ENCODE assay signal across 23 mouse cellular contexts in genomic region chr5:105461076-105461475, GRCm38 (mm10).
"Had no signal": no experiment of that assay in that cellular context is flagged by ENCODE, and none has a peak within 500 bp of the region (broad histone marks: within the 10 kb centered on the region; RNA-seq: fewer than 3 reads in every experiment).

No protein-coding gene starts in this region.

- H3K27me3 ChIP-seq: heart, embryonic 13.5 days; heart, embryonic 15.5 days; hindbrain, embryonic 12.5 days; limb, embryonic 13.5 days; limb, embryonic 15.5 days; liver, embryonic 12.5 days had no signal

- H3K4me2 ChIP-seq: heart, embryonic 11.5 days; heart, embryonic 13.5 days; heart, embryonic 15.5 days; hindbrain, embryonic 12.5 days; hindbrain, embryonic 14.5 days; limb, embryonic 13.5 days; limb, embryonic 15.5 days; liver, embryonic 12.5 days had no signal

- H3K9me3 ChIP-seq: heart, embryonic 13.5 days; heart, embryonic 15.5 days; hindbrain, embryonic 10.5 days; hindbrain, embryonic 12.5 days; limb, embryonic 13.5 days; limb, embryonic 15.5 days; liver, embryonic 12.5 days had no signal

- H3K4me3 ChIP-seq: gastrocnemius, adult 2 months; heart, adult 2 months; heart, embryonic 13.5 days; heart, embryonic 15.5 days; hindbrain, embryonic 10.5 days; hindbrain, embryonic 12.5 days; limb, embryonic 13.5 days; limb, embryonic 15.5 days; liver, embryonic 12.5 days had no signal

- H3K9ac ChIP-seq: heart, embryonic 13.5 days; heart, embryonic 15.5 days; hindbrain, embryonic 12.5 days; hindbrain, embryonic 14.5 days; limb, embryonic 13.5 days; limb, embryonic 15.5 days; liver, embryonic 12.5 days; liver, embryonic 14.5 days had no signal

- H3K27ac ChIP-seq: gastrocnemius, adult 2 months; heart, adult 2 months; heart, embryonic 13.5 days; heart, embryonic 15.5 days; hindbrain, embryonic 10.5 days; hindbrain, embryonic 12.5 days; hindbrain, embryonic 14.5 days; limb, embryonic 13.5 days; limb, embryonic 15.5 days; liver, embryonic 12.5 days; liver, embryonic 14.5 days had no signal

- H3K36me3 ChIP-seq: heart, embryonic 13.5 days; heart, embryonic 15.5 days; hindbrain, embryonic 12.5 days; limb, embryonic 13.5 days; limb, embryonic 15.5 days; liver, embryonic 12.5 days had no signal

- ATAC-seq: forebrain, embryonic 16.5 days; hindbrain, embryonic 16.5 days; inflammation-experienced regulatory T-cells, adult 6 months; liver, embryonic 12.5 days had no signal

- DNase-seq: gastrocnemius, adult 2 months; gastrocnemius, postnatal 10 days; gastrocnemius, postnatal 25 days; heart, adult 2 months; heart, postnatal 4 days; kidney, adult 11 months; kidney, postnatal 10 days; kidney, postnatal 25 days; layer of hippocampus, postnatal 36 days; left cerebral cortex, postnatal 4 days had no signal

- H3K4me1 ChIP-seq: heart, embryonic 13.5 days; heart, embryonic 15.5 days; limb, embryonic 13.5 days; limb, embryonic 15.5 days; liver, embryonic 12.5 days had no signal
